Mouse (Mus musculus): Measurements from ENCODE around the gene Echs1. TPM values are rescaled to one million over a fixed set of nuclear protein-coding genes. Genes with fewer than 3 reads are reported as not detected.
A peak's percentile ranks its signal among the peaks of the same experiment; 100 is the strongest.

The Echs1 gene
- polyA plus RNA-seq, 1 experiment: not detected

DNA sequence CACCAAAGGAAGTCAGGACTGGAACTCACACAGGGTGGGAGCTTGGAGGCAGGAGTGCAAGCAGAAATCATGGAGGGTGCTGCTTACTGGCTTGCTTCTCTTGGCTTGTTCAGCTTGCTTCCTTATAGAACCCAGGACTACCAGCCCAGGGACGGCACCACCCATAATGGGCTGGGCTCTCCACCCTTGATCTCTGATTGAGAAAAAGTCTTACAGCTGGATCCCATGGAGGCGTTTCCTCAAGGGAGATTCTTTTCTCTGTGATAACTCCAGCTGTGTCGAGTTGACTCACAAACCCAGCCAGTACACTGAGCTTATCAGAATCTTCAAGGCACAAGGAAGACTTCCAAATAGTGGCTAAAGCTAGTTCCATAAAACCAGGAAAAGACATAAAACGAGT, 6.5 kb upstream of the Echs1 start:
- Histone ChIP-seq H3K27ac (ENCODE audit: insufficient read depth, low read depth, low read length) (no peak overlapping the region), H3K4me3 (ENCODE audit: insufficient read depth, low read depth, low read length) (no peak overlapping the region), H3K4me1 (ENCODE audit: control insufficient read depth, insufficient read depth, low read length) (0 out of 2 replicates have a peak, but pooled peaks cover 5% of the 10 kb centered on the region)
- WGBS: 29% methylated on average over 4 of the region's 4 CpGs
- no peak for TF ChIP-seq CTCF (IDR thresholded peaks at IDR 0.05; ENCODE audit: insufficient read depth, low read depth, low read length)
- no peak for TF ChIP-seq POLR2A (IDR thresholded peaks at IDR 0.05; ENCODE audit: insufficient read depth, low read depth, low read length)

DNA sequence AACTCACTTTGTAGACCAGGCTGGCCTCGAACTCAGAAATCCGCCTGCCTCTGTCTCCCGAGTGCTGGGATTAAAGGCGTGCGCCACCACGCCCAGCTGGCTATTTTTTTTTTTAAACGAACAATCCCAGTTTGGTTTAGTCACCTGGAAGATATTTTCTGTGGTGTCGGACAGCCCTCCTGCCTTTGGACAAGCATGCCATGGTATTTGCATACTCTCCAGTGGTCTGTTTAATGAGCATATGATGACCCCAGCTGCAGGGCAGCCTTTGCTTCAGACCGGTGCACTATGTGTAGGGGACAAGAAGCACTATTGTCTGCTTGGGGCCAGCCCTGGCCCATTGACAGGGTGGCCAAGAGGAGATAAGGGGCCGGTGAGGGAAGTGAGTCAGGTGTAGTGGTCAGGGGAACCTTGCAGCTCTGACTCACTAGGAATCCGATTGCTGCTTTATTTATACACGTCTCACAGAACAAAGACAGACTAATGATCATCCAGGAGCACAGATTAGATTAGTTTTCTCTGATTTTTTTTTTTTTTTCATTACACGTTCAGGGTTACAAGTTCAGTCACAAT, 5.1 kb upstream of the Echs1 start:
- no peak overlapping the region for H3K27ac ChIP-seq (ENCODE audit: insufficient read depth, low read depth, low read length)
- H3K4me3 ChIP-seq (ENCODE audit: insufficient read depth, low read depth, low read length): no peak overlapping the region
- TF ChIP-seq POLR2A (IDR thresholded peaks at IDR 0.05; ENCODE audit: insufficient read depth, low read depth, low read length) (no peak), CTCF (IDR thresholded peaks at IDR 0.05; ENCODE audit: insufficient read depth, low read depth, low read length) (no peak)
- WGBS: 69% methylated on average over 13 of the region's 13 CpGs
- H3K4me1 ChIP-seq (ENCODE audit: control insufficient read depth, insufficient read depth, low read length): peaks cover 7% of the 10 kb centered on the region; the same call in 1 of the 2 replicates

DNA sequence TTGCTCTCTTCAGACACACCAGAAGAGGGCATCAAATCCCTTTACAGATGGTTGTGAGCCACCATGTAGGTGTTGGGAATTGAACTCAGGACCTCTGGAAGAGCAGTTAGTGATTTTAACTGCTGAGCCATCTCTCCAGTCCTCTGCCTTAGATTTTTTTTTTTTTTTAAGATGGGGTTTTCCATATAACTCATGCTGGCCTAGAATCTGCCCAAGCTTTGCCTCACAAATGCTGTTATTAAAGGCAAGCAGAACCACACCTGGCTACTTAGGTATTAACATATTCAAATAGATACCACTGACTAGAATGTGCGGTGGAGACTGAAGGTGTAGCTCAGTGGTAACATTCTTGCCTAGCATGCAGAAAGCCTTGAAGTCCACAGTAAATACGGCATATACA, 4.2 kb upstream of the Echs1 start:
- TF ChIP-seq CTCF (IDR thresholded peaks at IDR 0.05; ENCODE audit: insufficient read depth, low read depth, low read length) (no peak), POLR2A (IDR thresholded peaks at IDR 0.05; ENCODE audit: insufficient read depth, low read depth, low read length) (no peak)
- Histone ChIP-seq H3K4me3 (ENCODE audit: insufficient read depth, low read depth, low read length) (no peak overlapping the region), H3K27ac (ENCODE audit: insufficient read depth, low read depth, low read length) (no peak overlapping the region), H3K4me1 (ENCODE audit: control insufficient read depth, insufficient read depth, low read length) (peaks cover 2% of the 10 kb centered on the region; the same call in 1 of the 2 replicates)
- 96% methylated on average over 2 of the region's 2 CpGs for WGBS

GRCm38 (mm10) chr7:140115583-140116328, 520 bp downstream of the Echs1 start, which contains the start of gene Paox:
Gene Paox, plus strand, starts transcription at chr7:140115799.
- WGBS: 1% methylated on average over 23 of the region's 23 CpGs
- Histone ChIP-seq H3K27ac (ENCODE audit: insufficient read depth, low read depth, low read length) (peak within 1 kb of the TSS; percentile 81), H3K4me1 (ENCODE audit: control insufficient read depth, insufficient read depth, low read length) (peaks cover 5% of the 10 kb centered on the region; the same call in 1 of the 2 replicates), H3K4me3 (ENCODE audit: insufficient read depth, low read depth, low read length) (peak within 1 kb of the TSS; percentile 68)
- TF ChIP-seq POLR2A (IDR thresholded peaks at IDR 0.05; ENCODE audit: insufficient read depth, low read depth, low read length) (no peak), CTCF (IDR thresholded peaks at IDR 0.05; ENCODE audit: insufficient read depth, low read depth, low read length) (no peak)

DNA sequence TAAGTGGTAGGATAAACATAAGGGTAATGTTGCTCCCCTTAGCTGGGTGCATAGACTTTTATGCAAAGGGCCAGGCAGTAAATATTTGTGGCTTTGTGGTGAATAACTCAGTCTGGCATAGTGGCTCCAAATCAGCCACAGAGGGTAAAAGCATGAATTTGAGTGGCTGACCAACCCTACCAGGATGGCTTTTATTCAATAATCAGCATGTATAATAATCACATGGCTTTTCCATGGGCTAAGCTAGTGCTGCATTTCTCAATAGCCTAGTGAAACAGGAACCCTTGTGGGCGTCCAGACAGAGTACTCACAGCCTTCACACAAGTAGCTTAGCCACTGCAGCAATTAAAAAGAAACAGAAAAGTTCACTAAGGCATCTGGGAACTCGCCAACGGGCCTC, 4.3 kb downstream of the Echs1 start:
- peaks cover 3% of the 10 kb centered on the region; the same call in 1 of the 2 replicates for H3K4me1 ChIP-seq (ENCODE audit: control insufficient read depth, insufficient read depth, low read length)
- WGBS: 43% methylated on average over 3 of the region's 3 CpGs
- no peak overlapping the region for H3K4me3 ChIP-seq (ENCODE audit: insufficient read depth, low read depth, low read length)

GRCm38 (mm10) chr7:140104009-140104408, 12.3 kb downstream of the Echs1 start:
- no peak overlapping the region for H3K27ac ChIP-seq (ENCODE audit: insufficient read depth, low read depth, low read length)
- no peak for TF ChIP-seq POLR2A (IDR thresholded peaks at IDR 0.05; ENCODE audit: insufficient read depth, low read depth, low read length)
- TF ChIP-seq CTCF (IDR thresholded peaks at IDR 0.05; ENCODE audit: insufficient read depth, low read depth, low read length): no peak

More for the DNA sequence above, 4.3 kb downstream of the Echs1 start:
- H3K27ac ChIP-seq (ENCODE audit: insufficient read depth, low read depth, low read length): no peak overlapping the region
- TF ChIP-seq POLR2A (IDR thresholded peaks at IDR 0.05; ENCODE audit: insufficient read depth, low read depth, low read length): no peak
- no peak for TF ChIP-seq CTCF (IDR thresholded peaks at IDR 0.05; ENCODE audit: insufficient read depth, low read depth, low read length)

DNA sequence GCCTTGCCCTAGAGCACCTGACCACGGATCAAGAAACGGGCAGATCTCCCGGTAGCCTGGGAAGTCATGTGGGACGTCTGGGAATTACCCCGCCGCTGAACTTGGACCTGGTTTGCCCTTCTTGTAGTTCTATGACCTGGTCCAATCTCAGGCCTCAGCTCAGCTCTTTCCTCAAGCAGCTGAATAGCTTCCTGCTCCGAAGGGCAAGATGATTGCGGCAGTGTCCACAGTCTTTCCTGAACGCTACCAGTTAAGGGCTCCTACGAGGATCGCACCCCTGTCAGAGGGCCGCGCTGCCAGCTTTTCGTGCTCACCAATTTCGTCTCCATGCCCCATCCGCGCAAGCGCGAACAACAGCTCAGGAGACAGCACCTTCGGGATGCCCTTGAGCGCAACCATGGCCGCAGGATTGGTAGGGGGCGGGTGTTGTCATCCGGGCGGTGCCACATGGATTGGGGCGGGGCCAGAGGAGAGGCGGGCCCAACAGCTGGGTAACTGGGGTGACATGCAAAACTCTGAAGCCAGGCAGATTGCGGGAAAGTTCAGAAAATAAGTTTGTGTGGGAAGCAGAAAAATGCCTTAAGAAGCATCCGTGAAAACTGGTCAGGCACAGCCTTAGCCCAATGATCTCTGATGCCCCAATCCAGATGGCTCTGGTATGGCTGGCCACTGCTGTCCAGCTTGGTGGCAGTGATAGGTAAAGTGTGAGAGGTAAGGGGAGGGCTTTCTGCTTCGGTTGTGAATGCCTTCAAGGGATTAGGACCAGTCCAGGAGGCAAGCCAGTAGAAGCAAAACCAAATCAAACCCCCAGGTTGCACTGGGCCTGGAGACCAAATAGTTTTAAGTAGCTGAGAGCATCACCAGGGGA, 14.0 kb downstream of the Echs1 start, which contains the start of gene Fuom:
Gene Fuom (minus strand): TSS at position 449 of the 868 bp plus-strand sequence.
- peak within 1 kb of the TSS; percentile 74 for H3K27ac ChIP-seq (ENCODE audit: insufficient read depth, low read depth, low read length)
- H3K4me3 ChIP-seq (ENCODE audit: insufficient read depth, low read depth, low read length): peak within 1 kb of the TSS; percentile 68
- peaks cover 25% of the 10 kb centered on the region for H3K4me1 ChIP-seq (ENCODE audit: control insufficient read depth, insufficient read depth, low read length)
- WGBS: under 1% methylated on average over 30 of the region's 30 CpGs
- TF ChIP-seq POLR2A (IDR thresholded peaks at IDR 0.05; ENCODE audit: insufficient read depth, low read depth, low read length) (peak; percentile 72), CTCF (IDR thresholded peaks at IDR 0.05; ENCODE audit: insufficient read depth, low read depth, low read length) (no peak)

More at GRCm38 (mm10) chr7:140104009-140104408, 12.3 kb downstream of the Echs1 start:
- 80% methylated on average over 4 of the region's 4 CpGs for WGBS
- H3K4me3 ChIP-seq (ENCODE audit: insufficient read depth, low read depth, low read length): no peak overlapping the region
- H3K4me1 ChIP-seq (ENCODE audit: control insufficient read depth, insufficient read depth, low read length): peaks cover 23% of the 10 kb centered on the region

DNA sequence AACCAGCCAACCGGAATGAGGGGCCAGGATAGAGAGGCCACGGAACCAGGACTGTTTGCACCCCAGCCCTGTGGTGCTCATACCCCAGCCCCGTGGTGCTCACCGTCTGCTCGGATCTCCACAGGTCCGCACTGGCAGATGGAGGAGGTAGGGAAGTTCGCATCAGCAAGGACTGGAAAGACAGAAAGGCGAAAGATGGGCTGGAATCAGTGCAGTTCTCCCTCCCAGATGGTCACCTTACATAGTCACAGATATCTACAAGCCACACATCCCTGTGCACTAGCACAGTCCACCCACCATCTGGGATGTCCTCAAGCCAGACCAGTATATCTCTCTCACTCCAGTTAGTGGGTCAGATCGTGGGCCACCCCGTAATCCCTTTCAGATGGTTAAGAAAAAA, 14.8 kb downstream of the Echs1 start:
- no peak for TF ChIP-seq POLR2A (IDR thresholded peaks at IDR 0.05; ENCODE audit: insufficient read depth, low read depth, low read length)
- no peak for TF ChIP-seq CTCF (IDR thresholded peaks at IDR 0.05; ENCODE audit: insufficient read depth, low read depth, low read length)
- 0 out of 2 replicates have a peak overlapping the region, but pooled peaks have one; percentile 74 for H3K27ac ChIP-seq (ENCODE audit: insufficient read depth, low read depth, low read length)
- 67% methylated on average over 10 of the region's 10 CpGs for WGBS
- H3K4me1 ChIP-seq (ENCODE audit: control insufficient read depth, insufficient read depth, low read length): peaks cover 25% of the 10 kb centered on the region
- H3K4me3 ChIP-seq (ENCODE audit: insufficient read depth, low read depth, low read length): peak overlapping the region; percentile 68

Data from olfactory bulb, adult 2 months (tissue).